Mouse (Mus musculus) testis, adult 2 months (tissue): ENCODE measurements around the gene Apod.

Experiments
- CTCF ChIP-seq: fragments of 200-500 bp; IDR thresholded peaks from 2 replicates; pipeline ENCODE4 v1.5.1; 2012; ENCODE audit warnings: low read depth, mild to moderate bottlenecking, inconsistent platforms, low read length, moderate library complexity; ENCODE audit not compliant: control insufficient read depth, insufficient read depth, insufficient replicate concordance
- POLR2A ChIP-seq: fragments of 200-500 bp; IDR thresholded peaks from 2 replicates; pipeline ENCODE4 v1.6.1; 2012; ENCODE audit warnings: low read depth, mild to moderate bottlenecking, inconsistent platforms, low read length, moderate library complexity; ENCODE audit not compliant: control insufficient read depth

DNA sequence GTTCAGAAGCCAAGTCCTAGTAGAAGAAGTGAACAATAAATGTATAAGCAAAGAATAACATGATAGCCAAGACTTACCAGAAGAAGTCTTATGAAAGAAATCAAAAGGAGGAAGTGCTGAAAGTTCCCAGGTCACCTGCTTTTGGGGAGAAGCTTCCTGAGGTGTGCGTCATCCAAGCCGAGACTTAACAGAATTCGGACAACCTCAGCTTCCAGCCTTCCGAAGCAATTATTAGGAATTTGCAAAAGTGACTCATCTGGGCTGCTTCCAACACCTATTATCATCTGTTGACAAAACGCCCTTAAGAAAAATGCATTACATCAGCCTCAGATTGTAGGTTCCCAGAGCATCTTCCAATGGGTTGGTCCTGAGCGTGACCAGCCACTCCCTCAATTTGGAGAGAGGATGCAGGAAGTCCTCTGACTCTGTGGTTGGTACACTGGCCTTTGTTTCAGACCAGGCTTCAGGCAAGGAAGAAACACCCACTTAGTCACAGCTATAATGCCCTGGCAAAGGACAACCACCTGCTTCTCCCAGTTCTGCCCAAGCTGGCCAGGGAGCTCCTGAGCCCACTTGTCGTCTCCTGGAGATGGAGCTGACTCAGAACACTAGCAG lies 23.8 kb downstream of the Apod start:
- TF ChIP-seq POLR2A (no peak), CTCF (no peak)
